Mouse (Mus musculus) liver, embryonic 14.5 days (tissue): ENCODE data around the gene Slc12a6. TPM values are rescaled to one million over a fixed set of nuclear protein-coding genes. Genes with fewer than 3 reads are reported as not detected.

Experiments
- ATAC-seq: fragments of 200-750 bp; cut with Nextera tagmentation; 2 replicates; pipeline ENCODE4 v1.8.0; 2017; ENCODE audit warnings: moderate number of reproducible peaks, mild to moderate bottlenecking, moderate library complexity; ENCODE audit not compliant: insufficient read depth
- DNase-seq, 3 experiments: peaks; one replicate each; pipeline ENCODE4 v3.0.0-alpha.2; 2012 to 2013; ENCODE audit warnings: low read depth in 3 of 3, low spot score in 3 of 3
- H3K27ac ChIP-seq: fragments of 300-500 bp; sonication (generic); 2 replicates; pipeline ENCODE4 v1.5.1; 2014; ENCODE audit warnings: moderate library complexity, mild to moderate bottlenecking, control low read depth, inconsistent platforms
- H3K27me3 ChIP-seq: fragments of 300-500 bp; sonication (generic); 2 replicates; pipeline ENCODE4 v1.6.1; 2014; ENCODE audit warnings: mild to moderate bottlenecking, low read length, moderate library complexity; ENCODE audit not compliant: control insufficient read depth, insufficient read depth
- H3K36me3 ChIP-seq: fragments of 300-500 bp; sonication (generic); replicated peaks from 2 replicates; pipeline ENCODE4 v1.6.1; 2014; ENCODE audit warnings: low read depth; ENCODE audit not compliant: control insufficient read depth, insufficient read depth
- H3K4me1 ChIP-seq, 2 experiments: fragments of 200-500 bp in 1 of 2; fragments of 300-500 bp in 1 of 2; sonication (generic) in 1 of 2; replicated peaks; 2 replicates each; pipeline ENCODE4 v1.6.1; 2012 to 2014; ENCODE audit warnings: antibody characterized with exemption in 1 of 2, inconsistent platforms in 1 of 2, low read length in 1 of 2; ENCODE audit not compliant: control insufficient read depth in 2 of 2, insufficient read depth in 2 of 2
- H3K4me2 ChIP-seq: fragments of 300-500 bp; sonication (generic); 2 replicates; pipeline ENCODE4 v1.6.1; 2014; ENCODE audit warnings: low read depth, mild to moderate bottlenecking, control low read depth, moderate library complexity
- H3K4me3 ChIP-seq, 2 experiments: fragments of 200-500 bp in 1 of 2; fragments of 300-500 bp in 1 of 2; sonication (generic) in 1 of 2; 2 replicates each; pipeline ENCODE4 v1.5.1; 2012 to 2014; ENCODE audit warnings: low read depth in 2 of 2, low read length in 2 of 2, mild to moderate bottlenecking in 2 of 2, control low read depth in 1 of 2, inconsistent platforms in 1 of 2, moderate library complexity in 1 of 2; ENCODE audit not compliant: insufficient read depth in 1 of 2
- H3K9ac ChIP-seq: fragments of 300-500 bp; sonication (generic); replicated peaks from 2 replicates; pipeline ENCODE4 v1.6.1; 2014; ENCODE audit warnings: mild to moderate bottlenecking, control low read depth, moderate library complexity
- H3K9me3 ChIP-seq: fragments of 300-500 bp; sonication (generic); 2 replicates; pipeline ENCODE4 v1.6.1; 2016; ENCODE audit warnings: low read length, mixed read lengths; ENCODE audit not compliant: control insufficient read depth
- CTCF ChIP-seq: IDR thresholded peaks from 2 replicates; pipeline ENCODE4 v1.5.1; 2016; ENCODE audit warnings: antibody characterized with exemption, low read depth, control low read depth
- EP300 ChIP-seq: IDR thresholded peaks from 2 replicates; pipeline ENCODE4 v1.6.1; 2016; ENCODE audit warnings: antibody characterized with exemption, low read depth
- WGBS: fragments of 180-500 bp; shearing (Covaris S2); extraction: QIAGEN DNeasy Blood & Tissue Kit; methylation state at CpG from one replicate; pipeline ENCODE4 v1.1.7; 2014; ENCODE audit not compliant: insufficient replicate concordance; 5-methylcytosine and 5-hydroxymethylcytosine counted together
- polyA plus RNA-seq, 2 experiments: library from polyadenylated mRNA; depleted of rRNA in 1 of 2; stranded (reverse) in 1 of 2; unstranded in 1 of 2; fragments of >200 nt; fragmentation: Nextera tagmentation in 1 of 2; extraction: Ambion mirVana in 1 of 2; gene quantifications; 2 replicates each; pipeline versions ENCODE4 v1.2.1 to v1.2.3; 2012 to 2014

The Slc12a6 gene
- polyA plus RNA-seq (2012; rRNA removed) (6.9 and 8.7 TPM in 2 replicates), polyA plus RNA-seq (2014; fragmentation: Nextera tagmentation; extraction: Ambion mirVana) (3.4 and 4.9 TPM in 2 replicates)

DNA sequence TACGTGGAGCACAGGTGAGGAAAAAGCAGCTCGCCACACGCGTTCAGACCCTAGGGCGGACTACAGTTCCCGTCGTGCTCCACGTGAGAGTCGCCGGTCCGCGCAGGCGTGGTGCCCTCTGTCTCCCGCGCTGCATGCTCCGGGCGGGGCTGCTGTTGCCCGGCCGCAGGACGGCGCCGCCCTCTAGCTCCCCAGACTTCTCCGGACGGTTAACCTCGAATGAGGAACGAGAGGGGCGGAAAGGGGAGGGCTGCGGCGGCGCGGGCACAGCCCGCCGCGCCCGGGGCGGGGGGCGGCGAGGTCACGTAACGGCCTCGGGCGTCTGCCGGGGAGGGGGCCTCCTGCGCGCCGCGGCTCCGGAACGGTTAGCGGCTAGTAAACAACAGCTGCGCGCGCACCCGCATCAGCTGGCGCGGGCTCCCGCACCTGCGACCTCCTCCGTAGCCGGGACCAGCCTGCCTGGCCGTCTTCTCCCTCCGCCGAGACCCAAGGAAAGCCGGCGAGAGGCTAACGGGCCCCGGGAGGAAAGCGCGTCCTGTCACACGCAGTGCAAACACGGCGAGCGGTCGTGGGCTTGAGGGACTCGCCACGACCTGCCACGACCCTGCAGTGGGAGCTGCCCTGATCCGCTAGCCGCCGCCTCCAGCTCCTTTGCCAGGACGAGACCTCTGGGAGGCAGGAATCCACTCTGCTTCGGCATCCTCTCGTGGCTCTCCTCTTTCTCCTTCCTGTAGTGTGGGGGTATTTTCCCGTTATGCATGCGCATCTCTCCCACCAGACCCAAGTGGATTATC lies at the start of gene Slc12a6:
TSS of gene Slc12a6 (plus strand) at position 378 of the 794 bp plus-strand sequence.
- Histone ChIP-seq H3K9ac (peak within 1 kb of the TSS; percentile 85), H3K4me3 (peak within 1 kb of the TSS; percentile 74 to 91), H3K27ac (peak within 1 kb of the TSS; percentile 65), H3K9me3 (no peaks in the 10 kb centered on the region), H3K4me1 (peaks cover 10 to 24% of the 10 kb centered on the region in 2 experiments; a peak in 3 of 4 replicates), H3K27me3 (no peaks in the 10 kb centered on the region), H3K4me2 (peak within 1 kb of the TSS; percentile 95), H3K36me3 (no peaks in the 10 kb centered on the region)
- TF ChIP-seq CTCF (peak; percentile 25; the same call in 1 of the 2 replicates), EP300 (no peak)
- under 1% methylated on average over 85 of the region's 85 CpGs for WGBS
- ATAC-seq (peak; percentile 92), DNase-seq (peak; percentile 86 to 88 (median 87))

GRCm38 (mm10) chr2:112215977-112216376 lies 49.6 kb upstream of the Slc12a6 start:
- Histone ChIP-seq H3K9ac (no peak overlapping the region), H3K9me3 (no peaks in the 10 kb centered on the region), H3K4me3 (no peak overlapping the region), H3K4me1 (no peaks in the 10 kb centered on the region), H3K27ac (no peak overlapping the region), H3K4me2 (no peak overlapping the region), H3K27me3 (no peaks in the 10 kb centered on the region), H3K36me3 (no peaks in the 10 kb centered on the region)
- DNase-seq = no peak
- ATAC-seq = no peak
- TF ChIP-seq CTCF (peak; percentile 55; the same call in 1 of the 2 replicates), EP300 (no peak)
- WGBS = 9% methylated on average over 1 of the region's 1 CpGs

GRCm38 (mm10) chr2:112217614-112218013 lies 48.0 kb upstream of the Slc12a6 start:
- Histone ChIP-seq H3K9ac (no peak overlapping the region), H3K27me3 (no peaks in the 10 kb centered on the region), H3K4me1 (no peaks in the 10 kb centered on the region), H3K4me3 (no peak overlapping the region), H3K9me3 (no peaks in the 10 kb centered on the region), H3K36me3 (no peaks in the 10 kb centered on the region), H3K27ac (no peak overlapping the region), H3K4me2 (no peak overlapping the region)
- WGBS = 41% methylated on average over 6 of the region's 6 CpGs
- ATAC-seq (no peak), DNase-seq (no peak)
- TF ChIP-seq CTCF (no peak), EP300 (no peak)

DNA sequence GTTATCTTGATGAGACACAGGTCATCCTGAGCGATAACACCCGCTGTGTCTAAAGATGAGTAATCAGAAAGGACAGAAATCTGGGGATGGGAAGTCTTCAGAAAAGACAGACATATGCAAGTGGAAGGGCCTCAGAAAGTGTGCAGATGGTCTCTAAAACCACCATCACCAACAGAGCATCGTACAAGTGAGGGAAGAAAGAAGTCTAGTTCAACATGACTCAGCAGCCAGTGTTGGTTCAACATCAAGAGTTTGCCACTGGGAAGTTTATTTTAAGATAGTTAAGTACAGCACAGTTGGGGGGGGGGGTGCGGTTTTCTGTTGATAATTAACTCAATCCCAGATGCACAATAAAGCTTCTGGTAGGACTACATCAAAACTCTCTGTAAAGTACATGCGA lies 44.7 kb upstream of the Slc12a6 start:
- H3K4me1 ChIP-seq = no peaks in the 10 kb centered on the region
- H3K4me2 ChIP-seq = no peak overlapping the region
- H3K9ac ChIP-seq = no peak overlapping the region
- no peaks in the 10 kb centered on the region for H3K27me3 ChIP-seq
- ATAC-seq = no peak
- no peak overlapping the region for H3K4me3 ChIP-seq
- no peak overlapping the region for H3K27ac ChIP-seq
- no peaks in the 10 kb centered on the region for H3K36me3 ChIP-seq
- no peak for DNase-seq
- H3K9me3 ChIP-seq = no peaks in the 10 kb centered on the region
- TF ChIP-seq CTCF (no peak), EP300 (no peak)
- WGBS = 51% methylated on average over 5 of the region's 5 CpGs

- no peak overlapping the region for H3K4me3 ChIP-seq
- no peaks in the 10 kb centered on the region for H3K4me1 ChIP-seq
- no peak overlapping the region for H3K9ac ChIP-seq
- DNase-seq (no peak), ATAC-seq (no peak)
- H3K27me3 ChIP-seq = no peaks in the 10 kb centered on the region
- H3K36me3 ChIP-seq = no peaks in the 10 kb centered on the region
- H3K27ac ChIP-seq = no peak overlapping the region
- WGBS = 20% methylated on average over 5 of the region's 5 CpGs
- H3K9me3 ChIP-seq = no peaks in the 10 kb centered on the region
- no peak overlapping the region for H3K4me2 ChIP-seq
- no peak for TF ChIP-seq CTCF
Observed at GRCm38 (mm10) chr2:112222607-112223006, 43.0 kb upstream of the Slc12a6 start.
